Mouse (Mus musculus) hindbrain, embryonic 16.5 days (tissue): ENCODE data around the gene Dnajc16. TPM values are rescaled to one million over a fixed set of nuclear protein-coding genes. Genes with fewer than 3 reads are reported as not detected.

Experiments used
- ATAC-seq: fragments of 200-750 bp; cut with Nextera tagmentation; 2 replicates; pipeline ENCODE4 v1.8.0; 2017; ENCODE audit warnings: moderate TSS enrichment, moderate library complexity
- H3K27ac ChIP-seq: fragments of 300-500 bp; sonication (generic); 2 replicates; pipeline ENCODE4 v1.5.1; 2014; ENCODE audit warnings: low read depth, mild to moderate bottlenecking, control low read depth, low read length, moderate library complexity
- H3K27me3 ChIP-seq: fragments of 300-500 bp; sonication (generic); replicated peaks from 2 replicates; pipeline ENCODE4 v1.6.1; 2014; ENCODE audit warnings: low read length; ENCODE audit not compliant: control insufficient read depth, insufficient read depth
- H3K36me3 ChIP-seq: fragments of 300-500 bp; sonication (generic); 2 replicates; pipeline ENCODE4 v1.6.1; 2014; ENCODE audit warnings: mild to moderate bottlenecking, low read length, moderate library complexity, mixed read lengths; ENCODE audit not compliant: control insufficient read depth, insufficient read depth
- H3K4me1 ChIP-seq: fragments of 300-500 bp; sonication (generic); 2 replicates; pipeline ENCODE4 v1.6.1; 2014; ENCODE audit warnings: low read depth, low read length; ENCODE audit not compliant: control insufficient read depth, insufficient read depth
- H3K4me2 ChIP-seq: fragments of 300-500 bp; sonication (generic); 2 replicates; pipeline ENCODE4 v1.6.1; 2014; ENCODE audit warnings: mild to moderate bottlenecking, low read length, control low read depth, moderate library complexity
- H3K4me3 ChIP-seq: fragments of 300-500 bp; sonication (generic); 2 replicates; pipeline ENCODE4 v1.5.1; 2014; ENCODE audit warnings: mild to moderate bottlenecking, low read length, control low read depth, moderate library complexity
- H3K9ac ChIP-seq: fragments of 300-500 bp; sonication (generic); 2 replicates; pipeline ENCODE4 v1.6.1; 2014; ENCODE audit warnings: low read depth, mild to moderate bottlenecking, control low read depth, low read length, moderate library complexity
- H3K9me3 ChIP-seq: fragments of 300-500 bp; sonication (generic); 2 replicates; pipeline ENCODE4 v1.6.1; 2014; ENCODE audit warnings: mild to moderate bottlenecking, low read length, moderate library complexity; ENCODE audit not compliant: control insufficient read depth
- WGBS: fragments of 180-500 bp; shearing (Covaris S2); extraction: QIAGEN DNeasy Blood & Tissue Kit; methylation state at CpG from one replicate; pipeline ENCODE4 v1.1.7; 2014; 5-methylcytosine and 5-hydroxymethylcytosine counted together
- polyA plus RNA-seq: library from polyadenylated mRNA; unstranded; fragments of >200 nt; fragmentation: Nextera tagmentation; extraction: Ambion mirVana; gene quantifications from 2 replicates; pipeline ENCODE4 v1.2.1, GENCODE M21; 2015

The Dnajc16 gene
- polyA plus RNA-seq, 1 experiment from 2014 or later, result 5.9 TPM

- WGBS, result 97% methylated on average over 13 of the region's 13 CpGs
- Histone ChIP-seq H3K27me3 (no peaks in the 10 kb centered on the region), H3K9ac (no peak overlapping the region), H3K27ac (no peak overlapping the region), H3K36me3 (peaks cover 18% of the 10 kb centered on the region; the same call in 1 of the 2 replicates), H3K4me3 (no peak overlapping the region), H3K9me3 (no peaks in the 10 kb centered on the region), H3K4me1 (peaks cover 4% of the 10 kb centered on the region), H3K4me2 (no peak overlapping the region)
- ATAC-seq, result no peak
Observed at GRCm38 (mm10) chr4:141762102-141762598, 28.6 kb downstream of the Dnajc16 start.

DNA sequence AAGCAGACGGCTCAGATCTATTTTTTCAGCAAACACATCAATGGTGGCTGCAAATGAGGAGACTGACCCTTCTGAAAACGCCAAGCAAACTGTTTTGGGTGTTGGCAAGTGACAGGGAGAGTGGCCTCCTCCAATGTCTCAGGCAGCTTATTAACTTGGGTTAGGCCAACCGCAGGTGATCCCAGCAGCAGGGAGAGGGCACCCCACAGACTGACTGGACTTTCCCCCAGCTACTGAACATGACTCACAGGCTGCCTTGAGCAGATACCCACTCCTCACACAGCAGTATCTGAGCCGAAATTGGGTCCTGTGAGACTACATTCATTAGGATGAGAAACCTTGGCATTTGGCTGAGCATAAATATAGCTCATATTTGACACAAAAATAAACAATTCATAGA is 29.8 kb downstream of the Dnajc16 start:
- Histone ChIP-seq H3K4me2 (no peak overlapping the region), H3K9ac (no peak overlapping the region), H3K36me3 (peaks cover 16% of the 10 kb centered on the region; the same call in 1 of the 2 replicates), H3K9me3 (no peaks in the 10 kb centered on the region), H3K27me3 (no peaks in the 10 kb centered on the region), H3K27ac (no peak overlapping the region), H3K4me1 (no peaks in the 10 kb centered on the region; the same call in 1 of the 2 replicates), H3K4me3 (no peak overlapping the region)
- no peak for ATAC-seq
- 87% methylated on average over 4 of the region's 4 CpGs for WGBS

DNA sequence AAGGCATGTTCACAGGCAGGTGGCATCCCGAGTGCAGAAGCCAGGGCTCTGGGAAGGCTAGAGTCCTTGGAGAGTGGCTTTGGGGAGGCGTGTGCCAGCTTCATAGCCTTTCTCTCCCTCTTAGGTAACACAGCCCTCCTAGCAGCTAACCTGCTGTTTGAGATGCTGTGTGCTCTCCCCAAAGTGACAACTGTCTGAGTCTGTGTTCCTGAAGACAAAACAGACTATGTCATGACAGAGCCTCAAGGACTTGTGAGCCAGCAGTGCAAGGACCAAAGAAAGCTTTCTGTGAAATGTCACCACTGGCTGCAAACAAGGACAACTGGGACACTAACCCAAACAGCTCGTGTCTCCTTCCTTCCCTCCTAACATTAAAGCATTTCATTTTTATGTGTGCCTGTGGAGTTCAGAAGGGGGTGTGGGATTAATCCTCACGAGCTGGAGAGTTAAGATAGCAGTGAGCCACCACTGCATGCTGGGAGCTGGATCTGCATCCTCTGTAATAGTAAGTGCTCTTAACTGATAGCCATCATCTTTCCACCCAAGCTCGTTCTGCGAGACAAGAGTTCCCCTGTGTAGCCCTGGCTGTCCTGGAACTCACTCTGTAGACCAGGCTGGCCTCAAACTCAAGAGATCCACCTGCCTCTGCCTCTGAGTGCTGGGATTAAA is 31.7 kb downstream of the Dnajc16 start:
- Histone ChIP-seq H3K27me3 (no peaks in the 10 kb centered on the region), H3K9ac (no peak overlapping the region), H3K27ac (no peak overlapping the region), H3K9me3 (no peaks in the 10 kb centered on the region), H3K4me1 (no peaks in the 10 kb centered on the region), H3K36me3 (peaks cover 9% of the 10 kb centered on the region; the same call in 1 of the 2 replicates), H3K4me2 (no peak overlapping the region), H3K4me3 (no peak overlapping the region)
- WGBS, result 84% methylated on average over 6 of the region's 6 CpGs
- no peak for ATAC-seq

DNA sequence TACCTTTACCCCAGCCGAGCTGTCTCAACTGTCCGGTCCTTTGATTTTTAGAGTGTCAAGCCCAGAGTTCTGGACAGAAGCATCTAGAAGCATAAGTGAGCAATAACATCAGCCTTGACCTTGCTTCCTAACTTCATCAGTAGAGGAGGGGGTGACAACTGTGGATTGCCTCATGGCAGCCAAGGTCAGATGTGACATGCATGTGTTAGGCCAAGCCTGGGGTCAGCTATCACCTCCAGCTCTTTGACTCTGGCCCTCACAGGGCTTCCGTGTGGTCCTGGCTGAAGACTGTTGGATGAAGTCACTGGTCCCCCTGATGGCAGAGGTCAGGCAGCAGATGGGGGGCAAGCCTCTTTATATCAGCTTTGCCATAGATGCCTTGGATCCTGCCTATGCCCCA is 33.6 kb downstream of the Dnajc16 start:
- Histone ChIP-seq H3K9me3 (no peaks in the 10 kb centered on the region), H3K4me3 (no peak overlapping the region), H3K36me3 (no peaks in the 10 kb centered on the region; the same call in 1 of the 2 replicates), H3K4me2 (no peak overlapping the region), H3K4me1 (no peaks in the 10 kb centered on the region), H3K27me3 (no peaks in the 10 kb centered on the region), H3K9ac (no peak overlapping the region), H3K27ac (no peak overlapping the region)
- ATAC-seq, result no peak
- 82% methylated on average over 3 of the region's 3 CpGs for WGBS

DNA sequence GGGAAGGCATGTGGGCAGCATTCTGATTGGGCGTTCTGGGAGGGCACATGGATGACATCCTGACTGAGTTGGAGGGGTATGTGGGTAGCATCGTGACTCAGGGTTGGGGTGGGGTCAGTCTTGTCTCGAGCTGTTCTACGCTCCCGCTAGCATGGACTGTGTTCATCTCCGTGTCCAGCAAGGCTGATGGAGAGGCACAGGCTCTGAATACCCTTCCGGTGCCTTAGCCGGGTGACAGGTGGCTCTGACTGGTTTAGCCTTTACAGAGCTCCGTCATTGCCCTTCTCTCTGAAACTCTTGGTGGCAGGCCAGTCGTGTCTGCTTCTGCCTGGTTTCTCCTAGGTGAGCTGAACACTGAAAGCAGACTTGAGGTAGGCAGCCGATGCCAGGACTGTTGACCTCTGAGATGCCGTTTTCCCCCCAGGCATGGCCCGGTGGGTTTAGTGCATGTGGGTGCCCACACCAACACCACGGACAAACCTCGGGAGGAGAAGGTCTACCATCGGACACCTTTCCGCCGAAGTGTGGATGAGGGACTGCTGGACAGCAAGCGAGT is 35.3 kb downstream of the Dnajc16 start:
- H3K27me3 ChIP-seq, result no peaks in the 10 kb centered on the region
- no peaks in the 10 kb centered on the region for H3K36me3 ChIP-seq
- no peak overlapping the region for H3K9ac ChIP-seq
- no peaks in the 10 kb centered on the region for H3K4me1 ChIP-seq
- no peak overlapping the region for H3K4me2 ChIP-seq
- ATAC-seq, result no peak
- WGBS, result 95% methylated on average over 19 of the region's 19 CpGs
- no peak overlapping the region for H3K27ac ChIP-seq
- no peak overlapping the region for H3K4me3 ChIP-seq
- H3K9me3 ChIP-seq, result no peaks in the 10 kb centered on the region

GRCm38 (mm10) chr4:141752076-141752421 is 38.7 kb downstream of the Dnajc16 start:
- Histone ChIP-seq H3K27ac (no peak overlapping the region), H3K9ac (no peak overlapping the region), H3K27me3 (no peaks in the 10 kb centered on the region), H3K4me2 (no peak overlapping the region), H3K4me3 (no peak overlapping the region), H3K36me3 (no peaks in the 10 kb centered on the region), H3K4me1 (no peaks in the 10 kb centered on the region), H3K9me3 (no peaks in the 10 kb centered on the region)
- ATAC-seq, result no peak
- 5% methylated on average over 4 of the region's 4 CpGs for WGBS

DNA sequence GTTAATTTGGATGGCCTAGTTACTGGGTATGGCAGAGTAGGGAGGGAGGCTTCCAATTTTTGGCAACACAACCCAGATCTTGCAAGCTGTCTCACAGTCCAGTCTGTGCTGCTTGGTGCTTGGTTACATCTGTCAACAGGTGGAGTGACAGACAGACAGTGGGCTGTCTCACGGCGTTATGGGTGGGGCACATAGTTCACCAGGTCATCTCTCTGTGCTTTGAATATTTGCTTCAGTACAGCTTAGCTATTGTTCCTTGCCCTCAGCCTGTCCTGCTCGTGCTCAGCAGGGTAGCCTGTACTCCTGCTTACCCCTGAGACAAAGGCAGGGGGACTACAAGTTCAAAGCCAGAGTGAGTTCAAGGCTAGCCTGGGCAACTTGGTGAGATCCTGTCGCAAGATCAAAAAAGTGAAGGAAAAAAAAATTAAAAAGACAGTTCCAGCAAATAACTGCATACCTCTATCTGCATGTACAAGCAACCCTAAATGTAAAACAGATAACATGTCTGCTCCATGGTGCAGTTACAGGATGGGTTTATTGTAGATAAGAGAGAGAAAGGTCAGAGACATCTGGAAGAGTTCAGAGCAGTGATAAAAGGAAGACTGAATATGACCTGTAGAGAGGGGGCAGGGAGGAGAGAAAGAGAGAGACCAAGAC is 39.2 kb downstream of the Dnajc16 start:
- no peak for ATAC-seq
- Histone ChIP-seq H3K4me1 (no peaks in the 10 kb centered on the region), H3K4me2 (no peak overlapping the region), H3K9ac (no peak overlapping the region), H3K27ac (no peak overlapping the region), H3K27me3 (no peaks in the 10 kb centered on the region; the same call in 1 of the 2 replicates), H3K4me3 (no peak overlapping the region), H3K36me3 (no peaks in the 10 kb centered on the region), H3K9me3 (no peaks in the 10 kb centered on the region)
- 34% methylated on average over 4 of the region's 4 CpGs for WGBS

- H3K4me2 ChIP-seq, result no peak overlapping the region
- ATAC-seq, result no peak
- H3K9me3 ChIP-seq, result no peaks in the 10 kb centered on the region
- no peak overlapping the region for H3K9ac ChIP-seq
- H3K27me3 ChIP-seq, result no peaks in the 10 kb centered on the region; the same call in 1 of the 2 replicates
- H3K4me1 ChIP-seq, result no peaks in the 10 kb centered on the region
- H3K4me3 ChIP-seq, result no peak overlapping the region
- H3K36me3 ChIP-seq, result no peaks in the 10 kb centered on the region
- no peak overlapping the region for H3K27ac ChIP-seq
- WGBS, result 60% methylated on average over 3 of the region's 3 CpGs
Observed at GRCm38 (mm10) chr4:141750826-141751225, 39.9 kb downstream of the Dnajc16 start.

DNA sequence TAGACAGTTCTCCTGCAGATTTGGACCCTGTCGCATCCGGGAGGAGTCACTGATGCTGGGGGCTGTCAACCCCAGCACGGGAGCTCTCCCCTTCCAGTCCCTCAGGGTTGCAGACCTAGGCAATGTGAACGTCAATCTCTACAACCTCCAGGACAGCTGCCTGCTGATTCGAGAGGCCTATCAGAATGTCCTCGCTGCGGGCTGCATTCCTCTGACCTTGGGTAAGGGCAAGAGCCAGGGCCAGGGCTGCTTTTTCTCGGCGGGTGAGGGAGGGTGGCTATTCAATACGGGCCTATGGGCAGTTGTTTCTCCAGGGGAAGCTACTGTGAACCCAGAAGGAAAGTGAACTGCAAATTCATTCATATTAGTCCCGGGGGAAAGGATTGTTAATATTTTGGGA is 41.2 kb downstream of the Dnajc16 start:
- H3K27ac ChIP-seq, result no peak overlapping the region
- no peak overlapping the region for H3K4me2 ChIP-seq
- H3K27me3 ChIP-seq, result no peaks in the 10 kb centered on the region; the same call in 1 of the 2 replicates
- WGBS, result 31% methylated on average over 11 of the region's 11 CpGs
- no peak overlapping the region for H3K9ac ChIP-seq
- no peaks in the 10 kb centered on the region for H3K9me3 ChIP-seq
- no peaks in the 10 kb centered on the region for H3K36me3 ChIP-seq
- ATAC-seq, result no peak
- H3K4me1 ChIP-seq, result no peaks in the 10 kb centered on the region
- H3K4me3 ChIP-seq, result no peak overlapping the region
